25 mouse cellular contexts compared by ENCODE assay signal in genomic region chr9:83283662-83284061, GRCm38 (mm10).
DNase-seq lines count a peak whose midpoint lies in the region; ATAC-seq and TF ChIP-seq lines count a peak whose summit lies in the region.
"Had no signal": no experiment of that assay in that cellular context is flagged by ENCODE, and none has a peak within 500 bp of the region (broad histone marks: within the 10 kb centered on the region; RNA-seq: fewer than 3 reads in every experiment).

No protein-coding gene starts in this region.

- H3K36me3 ChIP-seq in kidney, embryonic 15.5 days: no peaks in the 10 kb centered on the region
- H3K36me3 ChIP-seq in liver, postnatal 0 days (replicated peaks; ENCODE audit: insufficient read depth, low read length): no peaks in the 10 kb centered on the region
- H3K36me3 ChIP-seq in liver, embryonic 12.5 days: no peaks in the 10 kb centered on the region
- H3K36me3 ChIP-seq in embryonic facial prominence, embryonic 15.5 days: no peaks in the 10 kb centered on the region
- no peaks in the 10 kb centered on the region for H3K36me3 ChIP-seq in limb, embryonic 15.5 days
- H3K36me3 ChIP-seq: forebrain, embryonic 12.5 days; forebrain, embryonic 15.5 days; hindbrain, embryonic 10.5 days; hindbrain, embryonic 13.5 days had no signal

- 56% methylated on average over 4 of the region's 4 CpGs for WGBS in kidney, embryonic 15.5 days
- 56% methylated on average over 4 of the region's 4 CpGs for WGBS in liver, postnatal 0 days (ENCODE audit: insufficient replicate concordance)
- 54% methylated on average over 4 of the region's 4 CpGs for WGBS in liver, embryonic 12.5 days (ENCODE audit: insufficient replicate concordance)
- WGBS in embryonic facial prominence, embryonic 15.5 days: 46% methylated on average over 4 of the region's 4 CpGs
- WGBS in limb, embryonic 15.5 days: 36% methylated on average over 4 of the region's 4 CpGs

- H3K4me1 ChIP-seq in kidney, embryonic 15.5 days: 0 out of 2 replicates have a peak, but pooled peaks cover 6% of the 10 kb centered on the region
- no peaks in the 10 kb centered on the region for H3K4me1 ChIP-seq in liver, postnatal 0 days (ENCODE audit: insufficient read depth)
- H3K4me1 ChIP-seq in liver, embryonic 12.5 days: no peaks in the 10 kb centered on the region
- no peaks in the 10 kb centered on the region for H3K4me1 ChIP-seq in embryonic facial prominence, embryonic 15.5 days
- peaks cover 10% of the 10 kb centered on the region; the same call in 1 of the 2 replicates for H3K4me1 ChIP-seq in limb, embryonic 15.5 days
- H3K4me1 ChIP-seq: forebrain, embryonic 15.5 days; hindbrain, embryonic 10.5 days had no signal

- no peak for TF ChIP-seq CTCF in liver, postnatal 0 days (IDR thresholded peaks at IDR 0.05; ENCODE audit: low read depth)

- no peak overlapping the region for H3K9ac ChIP-seq in kidney, embryonic 15.5 days
- H3K9ac ChIP-seq in liver, postnatal 0 days (replicated peaks): no peak overlapping the region
- H3K9ac ChIP-seq in liver, embryonic 12.5 days: no peak overlapping the region
- H3K9ac ChIP-seq in embryonic facial prominence, embryonic 15.5 days: no peak overlapping the region
- H3K9ac ChIP-seq in limb, embryonic 15.5 days: no peak overlapping the region
- H3K9ac ChIP-seq: forebrain, embryonic 12.5 days; forebrain, embryonic 15.5 days; hindbrain, embryonic 13.5 days had no signal

- no peak overlapping the region for H3K4me3 ChIP-seq in kidney, embryonic 15.5 days (replicated peaks)
- H3K4me3 ChIP-seq in liver, postnatal 0 days (ENCODE audit: low read depth, low read length): no peak overlapping the region
- H3K4me3 ChIP-seq in liver, embryonic 12.5 days: no peak overlapping the region
- no peak overlapping the region for H3K4me3 ChIP-seq in embryonic facial prominence, embryonic 15.5 days (replicated peaks)
- H3K4me3 ChIP-seq in limb, embryonic 15.5 days: no peak overlapping the region
- H3K4me3 ChIP-seq: erythroblast, embryonic 14.5 days; forebrain, embryonic 12.5 days; forebrain, embryonic 15.5 days; hindbrain, embryonic 10.5 days; hindbrain, embryonic 13.5 days had no signal

- no peaks in the 10 kb centered on the region for H3K27me3 ChIP-seq in kidney, embryonic 15.5 days
- no peaks in the 10 kb centered on the region for H3K27me3 ChIP-seq in liver, postnatal 0 days (ENCODE audit: insufficient read depth, low read length)
- H3K27me3 ChIP-seq in liver, embryonic 12.5 days (replicated peaks): no peaks in the 10 kb centered on the region
- H3K27me3 ChIP-seq in embryonic facial prominence, embryonic 15.5 days: no peaks in the 10 kb centered on the region
- no peaks in the 10 kb centered on the region for H3K27me3 ChIP-seq in limb, embryonic 15.5 days
- H3K27me3 ChIP-seq: forebrain, embryonic 12.5 days; forebrain, embryonic 15.5 days; hindbrain, embryonic 13.5 days had no signal

- H3K9me3 ChIP-seq in kidney, embryonic 15.5 days (replicated peaks): 0 out of 2 replicates have a peak, but pooled peaks cover 3% of the 10 kb centered on the region
- no peaks in the 10 kb centered on the region for H3K9me3 ChIP-seq in liver, postnatal 0 days (ENCODE audit: low read length)
- no peaks in the 10 kb centered on the region for H3K9me3 ChIP-seq in liver, embryonic 12.5 days (replicated peaks)
- no peaks in the 10 kb centered on the region for H3K9me3 ChIP-seq in embryonic facial prominence, embryonic 15.5 days (replicated peaks)
- no peaks in the 10 kb centered on the region for H3K9me3 ChIP-seq in limb, embryonic 15.5 days
- H3K9me3 ChIP-seq: forebrain, embryonic 12.5 days; forebrain, embryonic 15.5 days; hindbrain, embryonic 10.5 days; hindbrain, embryonic 13.5 days had no signal

- H3K4me2 ChIP-seq in kidney, embryonic 15.5 days: no peak overlapping the region
- H3K4me2 ChIP-seq in liver, postnatal 0 days (ENCODE audit: low read depth, low read length): no peak overlapping the region
- H3K4me2 ChIP-seq in liver, embryonic 12.5 days: no peak overlapping the region
- no peak overlapping the region for H3K4me2 ChIP-seq in embryonic facial prominence, embryonic 15.5 days (replicated peaks)
- no peak overlapping the region for H3K4me2 ChIP-seq in limb, embryonic 15.5 days
- H3K4me2 ChIP-seq: forebrain, embryonic 12.5 days; forebrain, embryonic 15.5 days; heart, embryonic 11.5 days; hindbrain, embryonic 13.5 days had no signal

- DNase-seq in kidney, adult 9 months: no peak
- no peak for DNase-seq in liver, postnatal 0 days
- DNase-seq in gastrocnemius, postnatal 10 days: no peak
- DNase-seq: adrenal gland, adult 8-10 months; adrenal gland, postnatal 25 days; cerebellum, adult 11-12 months; cerebellum, adult 8-10 months; cerebellum, postnatal 10 days; cerebellum, postnatal 36 days; embryo, embryonic 11 days; gastrocnemius, postnatal 14 days; heart, adult 11 months; heart, postnatal 36 days had no signal

- TF ChIP-seq EP300 in liver, postnatal 0 days (IDR thresholded peaks at IDR 0.05; ENCODE audit: low read depth): no peak

- H3K27ac ChIP-seq in kidney, embryonic 15.5 days: no peak overlapping the region
- H3K27ac ChIP-seq in liver, postnatal 0 days (ENCODE audit: low read depth): peak overlapping the region; percentile 55
- no peak overlapping the region for H3K27ac ChIP-seq in liver, embryonic 12.5 days
- no peak overlapping the region for H3K27ac ChIP-seq in embryonic facial prominence, embryonic 15.5 days (replicated peaks)
- H3K27ac ChIP-seq in limb, embryonic 15.5 days: peak overlapping the region; percentile 54
- H3K27ac ChIP-seq: forebrain, embryonic 12.5 days; forebrain, embryonic 15.5 days; hindbrain, embryonic 10.5 days; hindbrain, embryonic 13.5 days had no signal

- 0 out of 2 replicates have a peak, but pooled peaks have one; percentile 40 for ATAC-seq in kidney, embryonic 15.5 days (replicated peaks; ENCODE audit: low FRiP score)
- ATAC-seq in liver, postnatal 0 days: no peak
- ATAC-seq in liver, embryonic 12.5 days: no peak
- ATAC-seq in embryonic facial prominence, embryonic 15.5 days (ENCODE audit: insufficient number of reproducible peaks, low FRiP score, low TSS enrichment, low read depth): peak; percentile 51; the same call in 1 of the 2 replicates
- ATAC-seq in limb, embryonic 15.5 days (ENCODE audit: insufficient number of reproducible peaks, low FRiP score, low TSS enrichment, low read depth): no peak
- ATAC-seq: activated CD4-positive, CD25-positive, alpha-beta regulatory T cell, adult 4 months; forebrain, embryonic 15.5 days; hindbrain, embryonic 16.5 days had no signal

Comparison
In these comparisons a context has a peak if more than half of its experiments do, and no peak if none do; other contexts are left out.
1. H3K27ac ChIP-seq: peak in liver, postnatal 0 days (single experiment) and limb, embryonic 15.5 days (single experiment); none in kidney, embryonic 15.5 days (single experiment), liver, embryonic 12.5 days (single experiment) and embryonic facial prominence, embryonic 15.5 days (single experiment).
2. ATAC-seq: peak in kidney, embryonic 15.5 days (single experiment) and embryonic facial prominence, embryonic 15.5 days (single experiment); none in liver, postnatal 0 days (single experiment), liver, embryonic 12.5 days (single experiment) and limb, embryonic 15.5 days (single experiment).